Mouse (Mus musculus) ES-Bruce4 (cell line): Measurements from ENCODE around the gene Slc22a23. TPM values are rescaled to one million over a fixed set of nuclear protein-coding genes. Genes with fewer than 3 reads are reported as not detected.

Source experiments
- H3K27ac ChIP-seq: 2 replicates; pipeline ENCODE4 v1.5.1; 2012; ENCODE audit warnings: low read length, inconsistent platforms; ENCODE audit not compliant: insufficient read depth
- H3K27me3 ChIP-seq: 2 replicates; pipeline ENCODE4 v1.6.1; 2012; ENCODE audit warnings: mild to moderate bottlenecking, low read length, inconsistent platforms; ENCODE audit not compliant: control insufficient read depth, poor library complexity, insufficient read depth, severe bottlenecking
- H3K36me3 ChIP-seq: 2 replicates; pipeline ENCODE4 v1.6.1; 2012; ENCODE audit warnings: inconsistent platforms, mild to moderate bottlenecking, low read length, moderate library complexity; ENCODE audit not compliant: control insufficient read depth, poor library complexity, insufficient read depth, severe bottlenecking
- H3K4me1 ChIP-seq: one replicate; pipeline ENCODE4 v1.8.1; 2011; ENCODE audit warnings: low read length; ENCODE audit not compliant: control insufficient read depth, insufficient read depth
- H3K4me3 ChIP-seq: 2 replicates; pipeline ENCODE4 v1.5.1; 2011; ENCODE audit warnings: low read depth, mild to moderate bottlenecking, low read length
- H3K9ac ChIP-seq: 2 replicates; pipeline ENCODE4 v1.6.1; 2012; ENCODE audit warnings: low read depth, mild to moderate bottlenecking, inconsistent platforms; ENCODE audit not compliant: poor library complexity, severe bottlenecking
- H3K9me3 ChIP-seq: replicated peaks from 2 replicates; pipeline ENCODE4 v1.6.1; 2012; ENCODE audit warnings: mild to moderate bottlenecking, low read length, inconsistent platforms; ENCODE audit not compliant: control insufficient read depth, poor library complexity, insufficient read depth, severe bottlenecking
- CTCF ChIP-seq: IDR thresholded peaks from one replicate; pipeline ENCODE4 v1.8.1; 2011; ENCODE audit warnings: low read depth, low read length
- EP300 ChIP-seq: IDR thresholded peaks from 2 replicates; pipeline ENCODE4 v1.6.1; 2011; ENCODE audit warnings: low read depth, low read length; ENCODE audit not compliant: insufficient read depth
- POLR2A ChIP-seq: IDR thresholded peaks from one replicate; pipeline ENCODE4 v1.8.1; 2011; ENCODE audit warnings: low read length; ENCODE audit not compliant: insufficient read depth
- polyA plus RNA-seq: library from polyadenylated mRNA; stranded (reverse); fragments of >200 nt; gene quantifications from 2 replicates; pipeline ENCODE4 v1.2.4, GENCODE M21; 2011; ENCODE audit warnings: low read depth; ENCODE audit not compliant: missing spikeins, insufficient read depth, insufficient read length

The Slc22a23 gene
- polyA plus RNA-seq, 1 experiment, result 18.4 TPM

GRCm38 (mm10) chr13:34256676-34257075 is 88.3 kb downstream of the Slc22a23 start:
- TF ChIP-seq CTCF, result no peak
- TF ChIP-seq EP300, result no peak
- no peak for TF ChIP-seq POLR2A
- H3K9ac ChIP-seq, result no peak overlapping the region
- H3K4me1 ChIP-seq, result no peaks in the 10 kb centered on the region
- no peak overlapping the region for H3K4me3 ChIP-seq
- H3K27ac ChIP-seq, result no peak overlapping the region
- no peaks in the 10 kb centered on the region for H3K9me3 ChIP-seq
- no peaks in the 10 kb centered on the region for H3K27me3 ChIP-seq
- H3K36me3 ChIP-seq, result no peaks in the 10 kb centered on the region

GRCm38 (mm10) chr13:34255297-34255696 is 89.7 kb downstream of the Slc22a23 start:
- no peak overlapping the region for H3K27ac ChIP-seq
- no peaks in the 10 kb centered on the region for H3K27me3 ChIP-seq
- H3K36me3 ChIP-seq, result no peaks in the 10 kb centered on the region
- no peak overlapping the region for H3K4me3 ChIP-seq
- no peaks in the 10 kb centered on the region for H3K4me1 ChIP-seq
- no peak overlapping the region for H3K9ac ChIP-seq
- H3K9me3 ChIP-seq, result no peaks in the 10 kb centered on the region
- no peak for TF ChIP-seq CTCF
- TF ChIP-seq POLR2A, result no peak
- no peak for TF ChIP-seq EP300

DNA sequence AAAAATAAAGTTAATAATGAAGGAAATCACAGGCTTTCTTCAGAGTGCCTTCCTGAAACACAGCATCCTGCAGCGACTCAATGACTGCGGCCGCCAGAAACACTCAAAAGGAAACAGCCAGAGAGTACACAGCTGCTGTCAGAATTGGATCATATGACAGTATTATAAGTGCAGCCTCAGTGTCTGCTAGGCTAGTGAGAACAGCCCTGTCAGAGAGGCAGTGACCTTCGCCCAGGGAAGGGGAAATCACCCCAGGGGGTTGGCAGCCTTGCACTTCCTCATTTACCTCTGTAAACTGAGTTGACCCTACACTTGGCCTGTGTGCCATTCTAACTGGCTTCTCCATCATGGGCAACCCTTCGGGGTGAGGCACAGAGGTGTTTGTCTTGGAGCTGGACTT is 90.3 kb downstream of the Slc22a23 start:
- Histone ChIP-seq H3K36me3 (no peaks in the 10 kb centered on the region), H3K27ac (no peak overlapping the region), H3K9me3 (no peaks in the 10 kb centered on the region), H3K27me3 (no peaks in the 10 kb centered on the region), H3K4me3 (no peak overlapping the region), H3K4me1 (peaks cover 1% of the 10 kb centered on the region), H3K9ac (no peak overlapping the region)
- TF ChIP-seq POLR2A (no peak), EP300 (no peak)

DNA sequence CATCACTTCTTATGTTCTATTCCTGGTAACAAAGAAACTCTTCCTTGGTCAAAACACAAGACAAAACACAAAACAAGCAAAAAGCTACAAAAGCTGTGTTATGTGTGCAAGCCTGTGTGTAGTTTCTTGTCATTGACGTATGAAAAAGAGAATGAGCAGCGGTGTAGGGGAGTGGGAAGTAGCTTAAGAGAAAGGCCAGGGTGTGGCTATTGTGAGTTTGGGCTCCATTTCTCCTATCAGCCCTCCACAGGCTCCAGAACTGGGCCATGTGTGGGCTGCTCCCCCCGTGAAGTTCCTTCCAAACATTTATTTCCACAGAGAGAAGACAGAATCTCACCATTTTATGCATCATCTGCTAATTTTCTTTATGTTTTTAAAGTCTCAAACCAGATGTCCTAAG is 91.2 kb downstream of the Slc22a23 start:
- Histone ChIP-seq H3K27me3 (no peaks in the 10 kb centered on the region), H3K4me3 (no peak overlapping the region), H3K9ac (no peak overlapping the region), H3K9me3 (no peaks in the 10 kb centered on the region), H3K27ac (no peak overlapping the region), H3K4me1 (peaks cover 6% of the 10 kb centered on the region), H3K36me3 (no peaks in the 10 kb centered on the region)
- TF ChIP-seq CTCF, result no peak

DNA sequence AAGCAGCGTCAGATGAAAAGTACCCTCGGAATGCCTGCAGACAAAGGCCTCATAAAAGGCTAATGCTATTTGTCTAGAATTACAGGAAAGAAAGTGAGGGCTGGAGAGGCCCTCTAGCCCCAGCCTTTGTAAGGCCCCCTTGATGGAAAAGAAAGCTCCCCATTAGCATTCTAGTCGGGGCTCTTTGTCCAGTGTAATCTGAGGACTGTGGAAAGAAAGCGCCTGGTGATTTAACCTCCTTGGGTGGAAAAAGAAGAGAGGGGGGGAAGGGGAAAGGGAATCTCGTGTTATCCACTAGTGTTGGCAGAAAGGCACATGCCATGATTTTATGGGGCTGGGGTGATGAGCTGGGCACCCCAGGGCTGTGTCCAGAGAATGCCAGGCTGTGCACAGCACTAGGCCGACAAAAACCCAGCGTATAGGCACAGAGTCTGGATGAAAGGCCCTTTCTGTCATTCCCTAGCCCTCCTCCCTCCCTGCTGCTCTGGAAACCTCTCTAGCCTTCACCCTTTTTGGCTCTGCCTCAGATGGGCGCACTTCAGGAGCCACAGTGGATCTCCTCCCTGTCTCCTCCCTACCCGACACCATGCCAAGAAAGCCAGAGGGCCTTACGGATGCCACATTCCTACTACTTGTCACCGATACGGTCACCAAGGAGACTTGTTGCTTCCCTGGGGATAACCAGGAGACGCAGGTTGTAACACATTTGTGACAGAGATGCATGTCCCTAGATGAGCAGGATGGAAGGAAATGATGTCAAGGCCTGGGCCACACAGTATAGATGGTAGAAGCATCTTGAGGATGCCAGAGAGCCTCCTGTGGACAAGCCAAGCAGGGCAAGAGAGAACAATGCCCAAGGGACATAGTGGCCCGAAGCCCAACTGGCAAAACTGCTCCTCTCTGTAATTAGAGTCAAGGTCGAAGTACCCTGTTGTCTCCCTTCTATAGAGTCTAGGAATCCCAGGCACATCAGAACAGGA is 95.8 kb downstream of the Slc22a23 start:
- no peaks in the 10 kb centered on the region for H3K27me3 ChIP-seq
- H3K4me1 ChIP-seq, result peaks cover 20% of the 10 kb centered on the region
- peak overlapping the region; percentile 86 for H3K27ac ChIP-seq
- H3K36me3 ChIP-seq, result no peaks in the 10 kb centered on the region
- no peaks in the 10 kb centered on the region for H3K9me3 ChIP-seq
- no peak overlapping the region for H3K9ac ChIP-seq
- H3K4me3 ChIP-seq, result 0 out of 2 replicates have a peak overlapping the region, but pooled peaks have one; percentile 6
- TF ChIP-seq POLR2A (no peak), EP300 (0 out of 2 replicates have a peak, but pooled peaks have one; percentile 5)

GRCm38 (mm10) chr13:34248107-34248506 is 96.9 kb downstream of the Slc22a23 start:
- no peaks in the 10 kb centered on the region for H3K9me3 ChIP-seq
- no peaks in the 10 kb centered on the region for H3K27me3 ChIP-seq
- no peaks in the 10 kb centered on the region for H3K36me3 ChIP-seq
- H3K4me3 ChIP-seq, result no peak overlapping the region
- H3K27ac ChIP-seq, result peak overlapping the region; percentile 86
- peaks cover 23% of the 10 kb centered on the region for H3K4me1 ChIP-seq
- TF ChIP-seq POLR2A, result no peak
- no peak for TF ChIP-seq EP300
- no peak for TF ChIP-seq CTCF
- H3K9ac ChIP-seq, result 0 out of 2 replicates have a peak overlapping the region, but pooled peaks have one; percentile 31
